ENCODE assay signal across 8 mouse cellular contexts in the genomic region with DNA sequence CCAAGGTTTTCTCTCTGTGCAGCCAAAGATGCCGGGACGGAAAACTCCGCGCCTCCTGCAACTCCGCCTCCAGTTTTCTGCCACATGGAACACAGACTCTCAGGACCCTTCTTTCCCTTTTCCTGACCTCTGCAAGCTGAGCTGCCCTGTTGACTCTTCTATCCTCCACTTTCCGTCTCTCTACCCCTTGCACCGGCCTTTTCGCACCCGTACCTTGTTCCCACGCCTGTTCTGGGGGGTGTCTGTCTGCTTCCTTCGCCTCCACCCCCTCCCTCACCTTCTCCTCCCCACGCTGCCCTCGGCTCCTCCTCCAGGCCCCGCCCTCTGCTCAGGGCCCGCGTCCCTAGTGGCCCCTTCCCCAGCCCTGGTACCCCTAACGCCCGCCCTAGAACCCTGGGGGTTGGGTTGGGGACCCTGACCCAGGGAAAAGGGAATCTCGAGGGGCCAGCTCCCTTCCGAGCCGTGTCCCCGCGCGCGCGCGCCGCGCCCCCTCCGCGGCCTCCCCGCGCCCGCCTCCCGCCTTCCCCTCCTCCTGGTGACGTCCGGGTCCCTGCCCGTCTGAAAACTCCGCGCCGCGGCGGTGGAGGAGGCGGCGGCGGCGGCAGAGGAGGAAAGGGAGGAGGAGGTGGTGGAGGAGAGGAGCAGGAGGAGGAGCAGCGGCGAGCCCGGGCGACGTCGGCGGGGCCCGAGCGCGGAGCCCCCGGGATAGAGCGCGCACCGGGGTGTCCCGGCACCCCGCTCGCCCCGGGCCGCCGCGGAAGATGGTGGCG. TPM values are rescaled to one million over a fixed set of nuclear protein-coding genes. Genes with fewer than 3 reads are reported as not detected.
DNase-seq lines count a peak whose midpoint lies in the region; ATAC-seq lines count a peak whose summit lies in the region.

Gene Xylt1, plus strand, starts transcription at position 562 of the 770 bp plus-strand sequence.

- intact Hi-C loops in gastrocnemius, postnatal 14 days (cut with DNase I; ENCODE audit: low total_unique reads): no loop called here
- intact Hi-C loops in left cerebral cortex, postnatal 25 days (cut with DNase I): loop anchor here (2.0 to 10.0 kb wide), 7 partner anchors 82 to 680 kb away; no protein-coding TSS in a partner anchor

- ATAC-seq in common myeloid progenitor, adult 5-6 weeks (replicated peaks; ENCODE audit: low read depth, poor library complexity, severe bottlenecking): peak; percentile 59
- ATAC-seq in inflammation-experienced regulatory T-cells, adult 6 months: peak; percentile 85
- ATAC-seq in megakaryocyte-erythroid progenitor cell, adult 5-6 weeks (replicated peaks; ENCODE audit: low FRiP score, low TSS enrichment, poor library complexity, severe bottlenecking): peak; percentile 56

- DNase-seq in WW6 (ENCODE audit: low read depth, low spot score): peak; percentile 38
- DNase-seq in gastrocnemius, postnatal 14 days: peak; percentile 82
- DNase-seq in left cerebral cortex, postnatal 25 days (ENCODE audit: low spot score in 2 of 2): peak; percentile 82 to 87
- peak; percentile 74 for DNase-seq in right cerebral cortex, postnatal 14 days
- DNase-seq in urinary bladder, postnatal 25 days (ENCODE audit: low spot score): peak; percentile 74

RNA-seq across cellular contexts. Expression of gene Xylt1, which starts in this region (rescaled TPM):
- total RNA-seq in common myeloid progenitor, adult 5-6 weeks (2017): 9.0 and 12.9 TPM in 2 replicates
- total RNA-seq in gastrocnemius, postnatal 14 days (2021): 1 to 10 TPM; 4.2 to 5.4 TPM
- 1 to 10 TPM; 2.2 to 3.6 (median 2.8) TPM for polyA plus RNA-seq in inflammation-experienced regulatory T-cells, adult 6 months (2017; shearing (Covaris generic))
- 10 to 100 TPM; 48.6 to 52.1 TPM for total RNA-seq in left cerebral cortex, postnatal 25 days (2021)
- total RNA-seq in megakaryocyte-erythroid progenitor cell, adult 5-6 weeks (2014; fragmentation: Nextera tagmentation): 14.5 and 21.6 TPM in 2 replicates
- total RNA-seq in megakaryocyte-erythroid progenitor cell, adult 5-6 weeks (2017): 12.7 and 13.6 TPM in 2 replicates

Comparison
In these comparisons a context has a peak if more than half of its experiments do, and no peak if none do; other contexts are left out.
1. Peak in every context shown above with its lines: DNase-seq and ATAC-seq.